Mouse (Mus musculus) liver, adult (tissue): ENCODE data around the gene Cul4a.

Experiments used
- GATA4 ChIP-seq: IDR thresholded peaks from 2 replicates; pipeline ENCODE4 v1.6.1; 2014; ENCODE audit warnings: mild to moderate bottlenecking, low read length; ENCODE audit not compliant: insufficient replicate concordance

Cul4a gene

DNA sequence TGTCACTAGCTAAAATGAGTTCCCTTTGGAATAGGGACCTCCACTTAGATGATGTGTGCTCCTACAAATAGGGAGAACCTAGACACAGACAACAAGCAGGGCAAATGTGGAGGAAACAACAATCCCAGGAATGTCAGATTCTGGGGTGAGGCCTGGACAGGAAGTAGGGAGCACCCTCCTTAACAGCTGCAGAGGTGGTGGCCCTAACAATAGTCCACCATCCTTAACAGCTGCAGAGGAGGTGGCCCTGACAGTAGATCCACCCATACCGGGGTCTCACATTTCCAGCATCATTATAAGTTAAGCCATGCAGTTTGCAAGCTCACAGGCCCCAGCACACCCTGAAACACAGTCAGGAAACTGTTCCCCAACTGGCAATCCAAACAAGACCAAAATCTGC, 83.4 kb downstream of the Cul4a start:
- no peak for TF ChIP-seq GATA4

GRCm38 (mm10) chr8:13190235-13190634, 84.8 kb downstream of the Cul4a start:
- TF ChIP-seq GATA4 = peak; percentile 30; the same call in 1 of the 2 replicates

DNA sequence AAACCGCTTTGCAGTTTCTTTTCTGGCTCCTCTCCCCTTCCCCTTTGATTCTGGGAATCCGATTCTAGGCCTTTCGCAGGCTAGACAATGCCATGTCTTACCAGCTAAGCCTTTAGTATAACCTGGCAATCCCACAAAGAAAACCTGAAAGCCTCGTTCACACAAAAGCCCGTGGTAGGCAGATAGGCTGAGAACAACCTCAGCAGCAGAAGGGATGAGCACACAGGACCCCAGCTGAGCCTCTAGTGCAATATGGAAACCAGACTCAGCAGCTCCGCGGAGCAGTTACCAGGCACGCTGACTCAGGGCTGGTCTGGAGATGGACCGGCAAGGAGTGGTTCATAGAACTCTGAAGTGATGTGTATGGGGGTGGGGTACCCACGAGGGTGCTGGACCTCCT, 89.4 kb downstream of the Cul4a start:
- no peak for TF ChIP-seq GATA4

DNA sequence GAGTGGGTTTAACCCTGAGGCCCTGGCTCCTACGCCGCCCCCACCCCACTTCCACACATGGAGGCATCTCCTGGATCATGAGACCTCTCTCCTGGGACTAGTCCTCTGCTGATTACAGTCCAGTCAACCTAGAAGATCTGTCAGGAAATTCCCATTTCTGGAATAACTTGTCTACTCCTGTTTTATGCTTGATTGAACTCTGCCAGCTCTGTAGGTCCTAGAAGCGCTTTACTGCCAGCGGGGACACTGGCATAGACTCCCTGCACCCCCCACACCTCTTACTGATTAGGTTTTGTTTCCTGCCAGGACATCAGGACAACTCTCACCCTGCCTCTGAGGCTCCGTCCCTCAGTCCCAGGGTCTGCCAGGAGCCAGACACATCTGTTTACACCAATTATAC, 92.1 kb downstream of the Cul4a start:
- TF ChIP-seq GATA4 = no peak
